Mouse (Mus musculus) brain, embryonic 14.5 days (tissue): ENCODE data around the gene Ankrd39.

Experiments
- CTCF ChIP-seq: fragments of 200-500 bp; IDR thresholded peaks from 2 replicates; pipeline ENCODE4 v1.5.1; 2012; ENCODE audit warnings: inconsistent platforms, mild to moderate bottlenecking, moderate library complexity, borderline replicate concordance; ENCODE audit not compliant: insufficient read depth, insufficient read length; ENCODE audit errors: extremely low read depth
- POLR2A ChIP-seq: fragments of 200-500 bp; IDR thresholded peaks from 2 replicates; pipeline ENCODE4 v1.6.1; 2012; ENCODE audit warnings: mild to moderate bottlenecking, inconsistent platforms, borderline replicate concordance; ENCODE audit not compliant: poor library complexity, insufficient read depth, insufficient read length, severe bottlenecking; ENCODE audit errors: extremely low read depth

DNA sequence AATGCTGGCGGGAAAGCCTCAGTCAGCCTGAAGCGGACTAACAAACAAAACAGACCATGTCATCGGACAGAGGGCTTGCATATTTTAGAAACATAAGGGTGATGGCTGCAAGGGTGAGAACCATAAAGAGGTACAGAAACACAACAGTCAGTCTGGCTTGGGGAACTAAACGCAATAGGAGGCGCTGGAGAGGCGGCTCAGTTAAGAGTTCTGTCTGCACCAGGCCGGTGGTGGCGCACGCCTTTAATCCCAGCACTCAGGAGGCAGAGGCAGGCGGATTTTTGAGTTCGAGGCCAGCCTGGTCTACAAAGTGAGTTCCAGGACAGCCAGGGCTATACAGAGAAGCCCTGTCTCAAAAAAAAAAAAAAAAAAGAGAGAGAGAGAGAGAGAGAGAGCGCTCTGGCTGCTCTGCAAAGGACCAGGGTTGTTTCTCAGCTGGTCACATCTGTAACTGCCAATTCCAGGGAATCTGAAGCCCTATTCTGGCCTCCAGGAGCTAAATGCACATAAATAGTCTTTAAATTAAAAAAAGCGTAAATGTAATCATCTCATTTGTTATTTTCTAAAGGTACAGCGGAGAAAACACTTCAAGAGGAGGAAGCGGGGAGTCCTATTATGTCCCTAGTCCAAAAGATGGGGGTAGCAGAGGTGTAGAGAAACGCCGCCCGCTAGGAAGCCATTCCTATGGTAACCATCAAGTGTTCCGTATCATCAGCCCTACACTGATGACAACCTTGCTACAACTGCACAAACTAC is 1.2 kb downstream of the Ankrd39 start:
- TF ChIP-seq CTCF: no peak
- no peak for TF ChIP-seq POLR2A
